Mouse (Mus musculus): Measurements from ENCODE around the gene Zfhx3.

Zfhx3 gene

GRCm38 (mm10) chr8:108363856-108364255 lies 421.4 kb downstream of the Zfhx3 start:
- DNase-seq = no peak

- DNase-seq = no peak
These were observed 426.6 kb downstream of the Zfhx3 start for GRCm38 (mm10) chr8:108369081-108369480.

GRCm38 (mm10) chr8:108370731-108371130 lies 428.3 kb downstream of the Zfhx3 start:
- no peak for DNase-seq

GRCm38 (mm10) chr8:108373046-108373445 lies 430.6 kb downstream of the Zfhx3 start:
- DNase-seq = no peak

- no peak for DNase-seq
These were observed 435.6 kb downstream of the Zfhx3 start for GRCm38 (mm10) chr8:108378036-108378435.

GRCm38 (mm10) chr8:108383121-108383520 lies 440.7 kb downstream of the Zfhx3 start:
- DNase-seq = no peak

- no peak for DNase-seq
These were observed 444.9 kb downstream of the Zfhx3 start for GRCm38 (mm10) chr8:108387160-108387912.

GRCm38 (mm10) chr8:108387913-108388274 lies 445.4 kb downstream of the Zfhx3 start:
- DNase-seq = no peak

GRCm38 (mm10) chr8:108392909-108393308 lies 450.5 kb downstream of the Zfhx3 start:
- DNase-seq = peak; percentile 55 to 70

- DNase-seq = peak in 1 of 2 experiments; percentile 19
These were observed 459.7 kb downstream of the Zfhx3 start for GRCm38 (mm10) chr8:108402149-108402548.

- no peak for DNase-seq
These were observed 464.5 kb downstream of the Zfhx3 start for GRCm38 (mm10) chr8:108406716-108407494.

GRCm38 (mm10) chr8:108419162-108419844 lies 476.9 kb downstream of the Zfhx3 start:
- no peak for DNase-seq

- no peak for DNase-seq
These were observed 480.1 kb downstream of the Zfhx3 start for GRCm38 (mm10) chr8:108422521-108422920.

- DNase-seq = no peak
These were observed 481.9 kb downstream of the Zfhx3 start for GRCm38 (mm10) chr8:108424337-108424736.

- no peak for DNase-seq
These were observed 490.9 kb downstream of the Zfhx3 start for GRCm38 (mm10) chr8:108433321-108433720.

- no peak for DNase-seq
These were observed 492.1 kb downstream of the Zfhx3 start for GRCm38 (mm10) chr8:108434510-108434909.

- no peak for DNase-seq
These were observed 493.9 kb downstream of the Zfhx3 start for GRCm38 (mm10) chr8:108436336-108436735.

- DNase-seq = no peak
These were observed 494.9 kb downstream of the Zfhx3 start for GRCm38 (mm10) chr8:108437316-108437830.

GRCm38 (mm10) chr8:108440476-108440875 lies 498.0 kb downstream of the Zfhx3 start:
- no peak for DNase-seq

- DNase-seq = no peak
These were observed 508.4 kb downstream of the Zfhx3 start for GRCm38 (mm10) chr8:108450847-108451246.

GRCm38 (mm10) chr8:108454561-108455311 lies 512.3 kb downstream of the Zfhx3 start:
- no peak for DNase-seq

- no peak for DNase-seq
These were observed 524.2 kb downstream of the Zfhx3 start for GRCm38 (mm10) chr8:108466653-108467052.

Data from thymus, adult 18-20 months (tissue).